Mouse (Mus musculus) megakaryocyte, adult 5-6 weeks (primary cell): ENCODE measurements at regions not wholly inside any gene's neighbourhood (a gene's known extent, or its start where the extent isn't known, plus 50 kb on each side); places are given as distances from the start of the nearest gene placed in this dataset.

ENCODE experiments used
- ATAC-seq: 2 replicates; pipeline ENCODE4 v1.8.0; 2016; ENCODE audit warnings: mild to moderate bottlenecking, inconsistent platforms; ENCODE audit not compliant: poor library complexity, severe bottlenecking

DNA sequence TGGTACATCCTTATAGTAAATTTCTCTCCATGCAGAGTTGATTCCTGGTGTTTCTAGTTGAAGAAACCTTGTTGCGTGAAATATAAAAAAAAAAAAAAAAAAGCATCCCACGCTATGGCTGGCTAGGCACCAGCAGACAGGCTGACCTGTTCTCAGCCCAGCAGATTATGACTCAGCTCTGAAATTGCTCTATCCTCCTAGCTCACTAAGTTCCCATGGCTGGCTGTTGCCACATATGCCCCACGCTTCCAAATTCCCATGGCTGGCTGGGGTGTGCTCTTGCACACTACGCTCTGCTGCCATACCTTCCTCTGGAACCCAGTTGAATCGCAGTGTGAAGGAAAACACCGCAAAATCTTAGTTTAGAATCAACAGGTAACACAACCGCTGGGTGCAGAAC lies 270.1 kb downstream of the Mid1ip1 start:
- no peak for ATAC-seq

DNA sequence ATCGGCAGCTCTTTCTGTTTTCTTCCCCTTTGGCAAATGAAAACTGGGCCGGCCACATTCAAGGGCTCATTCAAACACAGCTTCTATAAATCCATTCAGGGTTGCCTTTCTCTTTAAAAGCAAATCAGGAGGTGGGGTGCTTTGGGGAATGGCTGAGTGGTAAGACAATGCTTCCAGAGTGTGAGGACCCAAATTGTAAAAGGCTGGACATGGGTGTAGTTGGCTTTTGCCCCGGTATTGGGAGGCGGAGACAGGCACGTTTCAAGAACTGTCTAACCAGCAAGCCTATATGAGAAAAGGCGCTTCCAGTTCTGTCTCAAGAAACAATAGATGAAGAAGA lies 277.0 kb downstream of the Mid1ip1 start:
- ATAC-seq: no peak

DNA sequence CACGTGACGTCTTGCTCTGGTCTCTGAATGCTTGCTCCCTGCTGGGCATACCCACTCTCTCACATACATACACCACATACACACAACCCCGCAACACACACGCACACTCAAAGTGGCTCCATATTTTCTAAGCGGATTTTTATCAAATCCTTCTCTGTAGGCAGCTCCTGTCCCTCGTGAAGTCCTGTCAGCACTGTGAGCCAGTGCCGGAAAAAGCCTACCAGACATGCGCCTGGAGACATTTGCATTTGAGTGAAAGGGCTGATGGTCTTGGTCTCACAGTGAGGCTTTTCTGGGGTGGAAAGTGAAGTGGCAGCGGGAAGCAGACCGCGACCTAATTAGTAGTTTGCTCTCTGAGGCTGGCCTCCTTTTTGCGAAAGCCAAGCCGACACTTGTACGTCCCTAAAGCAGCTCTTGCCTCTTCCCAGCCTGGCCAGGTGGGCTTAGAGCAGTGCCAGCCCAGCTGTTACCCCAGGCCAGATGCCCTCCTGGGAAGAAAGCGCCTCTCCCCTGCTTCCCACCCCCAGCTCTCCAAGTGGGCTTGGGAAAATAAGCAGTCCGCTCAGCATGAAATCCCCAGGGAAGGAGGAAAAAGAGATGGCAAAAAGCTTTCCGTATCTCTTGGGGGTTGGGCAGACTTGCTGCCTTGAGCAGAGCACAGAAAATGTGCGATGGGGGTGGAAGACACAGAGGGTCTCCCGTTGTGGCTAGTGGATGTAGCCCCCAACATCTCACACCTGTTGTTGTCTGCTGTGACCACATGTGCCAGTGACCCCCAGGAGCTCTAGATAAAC lies 277.6 kb downstream of the Mid1ip1 start:
- no peak for ATAC-seq

DNA sequence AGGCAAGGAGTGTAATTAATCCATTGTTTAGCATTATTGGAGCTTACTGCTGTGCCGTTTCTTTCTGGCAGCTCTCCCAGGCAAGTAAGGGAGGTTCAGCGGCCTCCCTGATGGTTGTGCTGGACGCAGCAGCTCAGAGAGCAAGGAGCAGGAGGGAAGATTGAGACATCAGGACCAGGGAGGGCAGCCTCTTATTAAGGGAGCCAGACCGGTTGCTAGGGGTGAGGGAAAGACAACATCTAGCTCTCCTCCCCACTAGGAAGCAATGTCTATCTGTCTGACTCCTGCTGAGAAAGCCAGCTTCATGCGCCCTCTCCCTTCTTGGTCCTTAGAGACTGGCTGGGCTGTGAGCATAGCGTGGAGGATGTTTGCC lies 278.2 kb downstream of the Mid1ip1 start:
- no peak for ATAC-seq

DNA sequence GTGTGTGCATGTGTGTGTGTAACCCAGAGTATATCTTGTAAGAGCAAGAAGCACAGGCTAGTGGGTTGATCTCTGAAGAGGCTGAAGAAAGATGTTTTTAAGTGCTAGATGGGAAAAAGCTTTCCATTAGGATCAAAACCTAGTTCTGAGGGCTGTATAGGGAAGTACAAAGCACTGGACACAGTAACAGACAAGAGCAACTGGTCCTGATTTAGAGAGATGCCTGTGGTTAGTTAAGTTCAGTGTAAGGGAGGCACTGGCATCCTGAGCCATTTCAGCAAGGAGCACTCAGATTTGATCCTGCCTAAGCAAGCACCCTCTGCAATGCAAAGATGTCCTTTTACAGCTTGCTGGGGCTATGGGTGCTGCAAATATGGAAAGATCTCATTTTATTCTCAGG lies 280.1 kb downstream of the Mid1ip1 start:
- ATAC-seq: no peak

DNA sequence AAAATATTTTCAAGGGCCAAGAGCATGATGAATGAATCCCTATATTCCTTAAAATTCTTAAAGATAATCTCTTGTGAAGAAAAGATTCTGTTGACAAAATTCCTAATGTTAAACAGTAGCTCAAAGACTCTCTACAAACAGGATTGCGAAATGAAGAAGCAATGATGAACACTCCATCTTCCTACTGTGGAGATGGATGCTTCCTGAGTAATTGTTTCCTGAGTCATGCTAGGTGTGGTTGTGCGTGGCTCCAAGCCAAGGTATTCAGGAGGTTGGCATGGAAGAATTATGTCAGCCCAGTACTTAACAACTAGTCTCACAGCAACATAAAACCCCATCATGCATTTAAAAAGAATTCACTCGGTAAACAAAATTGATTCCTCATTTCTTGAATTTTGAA lies 286.4 kb downstream of the Mid1ip1 start:
- no peak for ATAC-seq

DNA sequence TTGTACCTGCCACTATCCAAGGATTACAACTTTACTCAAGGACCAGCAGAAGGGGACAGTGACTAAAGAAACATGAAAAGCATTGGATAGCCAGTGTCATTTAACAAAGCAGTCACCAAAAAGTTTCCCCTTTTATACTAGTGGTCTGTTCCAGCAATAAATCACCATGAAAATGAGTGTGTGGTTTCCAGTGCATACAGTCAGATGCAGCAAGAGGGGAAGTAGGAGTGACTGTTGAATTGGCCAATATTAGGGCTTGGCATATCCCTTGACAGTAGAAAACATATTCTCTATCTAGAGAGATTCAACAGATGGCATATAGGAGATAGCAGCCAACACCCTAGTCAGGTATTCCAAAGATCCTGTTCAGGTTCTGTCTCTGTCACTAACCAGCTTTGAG lies 259.8 kb upstream of the H2al1a start:
- peak; percentile 94 for ATAC-seq

DNA sequence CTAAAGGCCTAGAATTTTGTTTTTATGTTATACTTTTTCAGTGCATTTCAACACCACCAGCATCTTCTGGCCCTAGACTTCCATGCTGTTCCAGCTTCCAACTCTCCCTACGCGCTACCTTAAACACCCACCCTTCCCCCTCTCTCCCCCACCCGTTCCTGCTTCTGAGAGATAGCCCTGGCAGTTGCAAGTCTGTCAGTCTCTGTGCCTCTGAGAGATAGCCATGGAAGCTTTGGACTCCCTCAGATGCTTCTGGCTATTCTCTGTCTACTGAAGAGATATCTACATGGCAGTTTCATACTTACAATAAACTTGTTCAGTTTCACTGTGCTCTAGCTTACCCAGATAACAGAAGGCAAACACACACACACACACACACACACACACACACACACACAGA lies 252.3 kb upstream of the H2al1a start:
- ATAC-seq: no peak

DNA sequence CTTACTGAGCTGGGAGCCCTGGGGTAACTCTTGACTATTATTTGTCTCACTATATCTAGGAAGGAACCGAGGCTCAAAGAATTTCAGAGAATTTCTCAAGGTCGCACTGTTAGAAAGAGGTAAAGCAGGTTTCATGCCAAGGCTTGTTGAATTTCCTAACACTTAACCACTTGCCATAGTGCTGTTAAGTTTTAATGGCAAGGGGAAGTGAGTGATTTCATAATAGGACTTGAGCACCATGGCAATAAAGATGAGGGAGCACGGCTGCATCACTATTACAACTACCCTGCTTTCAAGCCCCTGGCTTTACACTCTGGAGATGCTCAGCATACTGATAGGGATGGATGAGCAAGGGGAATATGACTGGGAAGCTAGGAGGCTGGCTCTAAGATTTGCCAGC lies 216.9 kb upstream of the H2al1a start:
- peak; percentile 87 for ATAC-seq

DNA sequence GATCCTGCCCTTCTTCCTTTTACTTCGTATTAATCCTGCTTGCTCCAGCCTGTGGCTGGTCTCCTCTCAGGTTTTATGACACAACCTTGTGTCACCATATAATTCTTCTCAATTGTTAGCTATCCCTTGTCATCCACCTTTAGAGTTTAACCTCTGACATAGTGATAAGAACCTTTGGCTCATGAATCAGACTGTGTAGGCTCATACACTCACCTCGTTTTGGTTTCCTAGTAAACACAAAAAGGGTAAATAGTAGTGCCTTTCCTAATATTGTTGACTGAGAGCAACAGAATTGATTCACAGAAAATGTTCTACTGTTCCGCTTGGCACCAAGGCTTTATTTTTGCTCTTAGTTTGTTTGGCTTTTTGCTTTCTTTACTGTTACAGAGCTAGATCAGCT lies 216.2 kb upstream of the H2al1a start:
- ATAC-seq: no peak

DNA sequence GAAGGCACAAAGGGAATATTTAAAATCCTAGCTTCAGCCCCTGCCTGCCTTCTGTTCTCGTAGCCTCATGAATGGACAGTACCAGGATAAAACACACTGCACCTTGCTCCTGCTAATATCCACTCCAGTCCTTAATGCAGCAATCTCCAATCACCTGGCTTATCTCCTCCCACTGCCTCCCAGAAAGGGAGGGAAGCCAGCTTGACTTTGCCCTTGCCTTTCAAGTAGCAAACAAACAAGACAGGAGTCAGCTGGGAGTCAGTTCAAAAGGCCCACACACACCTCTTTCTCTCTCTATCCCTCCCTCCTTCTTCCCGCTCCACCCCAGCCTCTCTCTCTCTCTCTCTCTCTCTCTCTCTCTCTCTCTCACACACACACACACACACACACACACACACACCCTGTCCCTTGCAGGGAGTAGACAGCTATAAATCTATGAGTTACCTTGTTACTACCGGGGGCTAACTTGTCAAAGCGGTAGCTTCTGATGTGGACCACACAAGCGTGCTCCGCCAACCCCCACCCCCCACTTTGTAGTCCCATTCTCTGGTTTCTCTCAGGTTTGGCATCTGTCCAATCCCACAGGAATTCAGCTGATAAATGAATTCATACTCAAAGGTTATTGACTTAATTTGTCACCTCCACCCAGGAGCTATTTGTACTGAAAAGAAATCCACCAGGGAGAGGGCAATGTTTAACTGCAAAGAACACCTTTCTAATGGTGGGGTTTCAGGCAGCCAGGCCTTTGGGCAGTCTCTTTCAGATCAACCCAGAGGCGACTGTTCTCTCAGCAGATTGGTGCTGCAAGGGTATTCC lies 212.6 kb upstream of the H2al1a start:
- ATAC-seq: no peak

DNA sequence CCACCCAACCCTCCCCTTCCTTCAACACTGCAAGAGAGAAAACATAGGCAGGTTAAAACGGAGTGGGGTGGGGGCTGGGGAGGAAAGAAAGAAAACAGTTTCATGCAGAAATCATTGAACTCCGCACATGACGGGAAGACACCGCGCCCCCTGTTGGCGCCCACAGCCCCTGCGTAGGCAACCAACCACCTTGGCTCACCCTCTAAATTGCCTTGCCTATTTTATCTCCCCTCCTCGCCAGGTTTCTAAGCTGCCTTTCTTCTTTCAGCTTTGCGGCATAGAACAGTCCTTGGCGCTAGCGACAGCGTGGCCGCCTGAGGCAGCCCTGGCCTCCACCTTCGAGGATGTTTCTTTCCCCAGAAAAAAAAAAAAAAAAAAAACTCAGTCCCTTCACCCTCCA lies 211.1 kb upstream of the H2al1a start:
- ATAC-seq: peak; percentile 84

DNA sequence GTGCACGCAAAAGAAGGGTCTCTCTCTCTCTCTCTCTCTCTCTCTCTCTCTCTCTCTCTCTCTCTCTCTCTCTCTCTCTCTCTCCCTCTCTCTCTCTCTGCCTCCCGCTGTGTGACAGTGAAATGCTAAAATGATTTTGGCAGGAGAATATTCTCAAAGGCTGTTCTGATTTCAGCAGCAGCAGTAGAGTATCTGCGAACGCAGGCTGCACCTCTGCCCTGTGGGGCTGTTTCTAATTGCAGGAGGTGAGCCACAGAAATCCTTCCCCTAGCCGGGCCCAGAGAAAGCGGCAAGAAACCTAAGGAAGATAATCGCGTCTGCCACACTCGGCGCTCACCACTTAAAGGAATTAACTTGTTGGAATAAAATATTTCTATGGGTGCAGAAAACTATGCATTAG lies 210.6 kb upstream of the H2al1a start:
- no peak for ATAC-seq

DNA sequence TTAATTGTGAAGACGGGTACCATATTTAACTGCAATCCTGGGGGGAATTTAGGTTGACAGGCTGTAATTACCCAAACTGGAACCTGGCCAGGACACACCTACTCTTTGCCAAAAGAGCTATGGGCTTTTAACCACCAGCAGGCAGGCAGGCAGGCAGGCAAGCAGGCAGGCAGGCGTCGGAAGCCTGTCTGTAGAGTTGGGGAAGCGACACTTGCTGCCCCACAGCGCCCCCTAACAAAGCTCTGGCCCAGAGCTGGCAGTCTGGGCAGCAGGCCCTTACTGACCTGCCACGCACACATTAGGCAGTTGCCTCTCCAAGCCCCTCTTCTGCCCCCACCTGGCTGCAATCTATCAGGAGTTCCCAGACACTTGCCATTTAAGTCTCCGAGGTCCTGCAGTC lies 208.6 kb upstream of the H2al1a start:
- ATAC-seq: peak; percentile 89

DNA sequence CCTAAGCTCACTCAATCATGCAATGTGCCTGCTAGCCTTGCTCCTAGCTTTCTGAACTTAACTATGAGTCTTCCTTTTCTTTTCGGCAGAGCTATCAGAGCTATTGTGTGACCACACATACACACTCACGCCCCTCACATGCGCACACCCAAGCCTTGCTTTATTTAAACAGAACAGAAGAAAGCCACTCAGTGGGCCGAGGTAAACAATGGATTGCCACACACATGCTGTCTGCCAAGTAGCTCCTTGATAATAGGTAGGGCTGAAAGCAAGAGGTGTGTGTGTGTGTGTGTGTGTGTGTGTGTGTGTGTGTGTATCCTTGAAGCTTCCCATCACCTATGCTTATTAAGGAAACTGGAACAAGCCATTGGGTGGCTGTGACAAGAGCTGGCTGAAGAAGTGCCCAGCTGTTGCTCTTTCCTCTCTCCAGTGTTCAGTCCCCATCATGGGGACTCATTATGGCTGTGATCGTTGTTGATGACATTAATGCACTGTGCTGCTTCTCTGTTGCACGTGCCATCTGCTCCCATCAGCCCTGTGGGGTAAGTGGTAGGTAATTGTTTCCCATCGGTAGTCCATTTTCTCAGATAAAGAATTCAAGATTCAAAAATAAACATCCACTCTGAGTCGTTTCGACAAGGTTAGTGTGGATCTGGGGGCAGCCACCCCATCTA lies 201.3 kb upstream of the H2al1a start:
- ATAC-seq: no peak

DNA sequence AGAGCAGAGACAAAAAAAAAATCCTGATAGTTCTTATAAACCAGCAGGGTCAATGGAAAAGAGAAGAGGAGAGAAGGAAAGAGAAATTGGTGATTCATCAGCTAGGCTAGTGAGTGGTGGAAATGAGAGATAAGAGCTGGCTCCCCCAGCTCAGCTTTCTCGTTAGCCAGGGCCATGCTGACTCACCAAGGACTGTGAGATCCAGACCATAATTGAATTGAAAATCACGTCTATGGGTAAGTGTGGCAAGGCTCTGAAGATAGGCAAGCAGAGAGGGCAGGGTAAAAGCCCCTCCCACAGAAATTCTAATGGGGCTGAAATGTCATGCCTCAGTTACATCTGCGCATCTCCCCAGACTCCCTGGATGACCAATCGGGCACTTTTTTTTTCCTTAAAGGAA lies 200.7 kb upstream of the H2al1a start:
- ATAC-seq: no peak

DNA sequence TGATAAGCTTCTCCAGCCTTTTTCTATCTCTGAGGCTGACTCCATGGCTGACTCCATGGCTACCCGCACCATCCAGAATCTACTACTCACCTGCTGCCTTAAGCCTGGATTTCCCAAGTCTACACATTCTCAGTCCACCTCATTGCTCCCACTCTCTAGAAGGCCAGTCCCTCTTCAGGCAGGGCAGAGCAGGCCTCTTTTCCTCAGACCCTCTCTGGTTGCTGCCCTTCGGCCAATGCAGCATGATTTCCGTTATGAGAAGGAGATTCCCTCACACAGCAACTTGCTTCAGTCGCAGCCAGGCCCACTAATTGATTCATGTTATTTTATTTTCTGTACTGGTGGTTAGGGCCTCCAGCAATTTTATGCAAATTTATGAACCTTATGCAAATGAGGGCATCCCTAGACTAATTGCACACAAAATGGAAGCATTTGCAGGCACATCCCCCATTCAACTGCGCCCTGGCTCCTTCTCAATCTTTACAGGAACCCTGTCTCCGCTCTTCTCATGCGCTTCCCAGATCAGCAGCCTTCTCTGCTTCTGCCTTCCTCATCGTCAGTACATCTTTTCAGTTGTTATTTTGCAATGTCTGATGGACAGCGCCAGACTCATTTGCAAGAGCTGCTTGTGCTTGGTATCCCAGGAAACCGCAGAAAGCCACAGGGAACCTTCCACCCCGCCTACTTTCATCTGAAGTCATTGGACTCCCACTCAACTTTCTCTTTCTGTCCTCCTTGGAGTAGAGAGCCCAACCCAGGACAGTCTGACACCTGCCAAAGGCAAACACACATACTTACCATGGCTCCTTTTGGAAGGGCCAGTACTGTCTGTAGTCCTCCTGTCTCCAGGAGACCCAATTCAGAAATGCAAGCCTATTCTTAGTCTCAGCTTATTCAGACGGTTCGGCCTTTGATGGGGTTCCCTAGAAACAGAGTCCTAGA lies 199.6 kb upstream of the H2al1a start:
- ATAC-seq: no peak

DNA sequence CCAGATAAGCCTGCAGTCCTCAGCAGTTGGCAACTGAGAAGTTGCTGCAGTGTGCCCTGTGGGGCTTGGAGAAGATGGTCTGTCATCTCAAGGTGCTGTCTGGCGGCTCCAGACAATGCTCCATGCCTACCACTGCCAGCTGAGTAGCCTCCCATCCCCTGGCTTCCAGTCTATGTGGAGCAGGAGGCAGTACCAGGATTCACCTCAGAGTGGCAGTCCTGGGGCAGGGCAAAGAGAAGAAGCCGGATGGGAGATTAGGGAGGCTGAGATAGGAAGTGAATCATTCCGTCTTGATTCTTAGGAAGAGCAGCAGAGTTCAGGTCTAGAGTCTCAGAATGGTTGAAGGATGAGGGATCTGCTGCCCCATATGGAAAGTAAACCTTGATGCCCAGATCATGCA lies 198.1 kb upstream of the H2al1a start:
- no peak for ATAC-seq

DNA sequence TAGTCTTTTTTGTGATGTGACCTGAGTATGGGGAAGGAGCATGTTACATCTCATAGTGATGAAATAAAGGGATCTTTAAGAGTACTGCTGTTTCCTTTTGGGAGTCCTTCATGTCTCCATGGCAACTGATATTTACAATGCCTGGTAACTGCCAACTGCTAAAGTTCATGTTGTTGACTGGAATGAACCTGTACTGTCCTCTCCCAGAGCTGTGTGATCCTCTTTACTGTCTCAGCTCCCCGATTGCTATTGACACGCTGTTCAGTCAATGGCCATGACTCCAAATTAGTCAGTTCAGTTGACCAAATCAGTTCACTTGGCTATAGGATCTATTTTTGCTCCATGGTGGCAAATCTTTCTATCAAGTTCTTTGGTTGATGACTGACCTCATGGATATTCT lies 167.8 kb upstream of the H2al1a start:
- no peak for ATAC-seq

DNA sequence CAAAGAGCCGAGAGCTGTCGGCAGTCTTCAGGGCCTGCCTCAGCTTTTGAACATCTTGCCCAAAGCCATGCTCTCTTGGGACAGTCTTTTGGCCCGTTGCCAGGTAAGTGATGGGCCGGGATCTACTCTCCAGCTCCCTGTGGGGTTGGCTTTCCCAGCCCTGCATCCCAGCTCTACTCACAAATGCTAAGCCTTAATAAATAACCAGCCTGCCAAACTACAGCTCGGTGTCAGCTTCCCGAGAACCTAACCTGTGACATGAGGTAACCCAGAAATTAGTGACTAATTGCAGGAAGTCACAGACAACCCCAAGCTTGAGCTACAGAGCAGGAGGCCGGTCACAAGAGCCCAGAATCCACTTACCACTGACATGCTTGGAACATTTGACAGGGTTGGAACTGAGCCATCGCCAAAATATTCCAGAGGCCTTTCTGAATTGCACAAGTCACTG lies 159.1 kb upstream of the H2al1a start:
- no peak for ATAC-seq

DNA sequence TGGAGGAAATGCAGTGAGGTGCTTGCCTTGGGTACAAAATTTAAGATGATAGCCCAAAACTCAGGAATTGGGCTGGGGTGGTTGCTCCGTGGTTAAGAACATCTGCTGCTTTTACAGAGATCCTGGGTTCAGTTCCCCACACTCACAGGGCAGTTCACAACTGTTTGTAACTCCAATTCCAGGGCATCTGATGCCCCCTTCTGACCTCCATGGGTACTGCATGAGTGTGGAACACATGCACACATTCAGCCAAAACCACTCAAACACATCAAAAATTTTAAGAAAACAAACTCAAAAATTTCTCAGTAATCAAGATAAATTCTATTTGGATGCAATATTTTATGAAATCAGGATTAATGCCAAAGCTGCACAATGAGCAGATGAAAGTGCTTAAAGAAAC lies 157.8 kb upstream of the H2al1a start:
- ATAC-seq: no peak
